Mouse (Mus musculus) hindbrain, embryonic 13.5 days (tissue): ENCODE results near the gene Foxf1. TPM values are rescaled to one million over a fixed set of nuclear protein-coding genes. Genes with fewer than 3 reads are reported as not detected.

ENCODE experiments used
- ATAC-seq: fragments of 200-750 bp; cut with Nextera tagmentation; 2 replicates; pipeline ENCODE4 v1.8.0; 2017; ENCODE audit warnings: moderate TSS enrichment; ENCODE audit not compliant: low FRiP score
- H3K27ac ChIP-seq: fragments of 300-500 bp; sonication (generic); 2 replicates; pipeline ENCODE4 v1.5.1; 2015; ENCODE audit warnings: inconsistent platforms, mild to moderate bottlenecking, moderate library complexity
- H3K27me3 ChIP-seq: fragments of 300-500 bp; sonication (generic); 2 replicates; pipeline ENCODE4 v1.6.1; 2015; ENCODE audit warnings: mild to moderate bottlenecking, inconsistent platforms
- H3K36me3 ChIP-seq: fragments of 300-500 bp; sonication (generic); 2 replicates; pipeline ENCODE4 v1.6.1; 2015; ENCODE audit warnings: mild to moderate bottlenecking, inconsistent platforms
- H3K4me1 ChIP-seq: fragments of 300-500 bp; sonication (generic); replicated peaks from 2 replicates; pipeline ENCODE4 v1.6.1; 2015; ENCODE audit warnings: inconsistent platforms
- H3K4me2 ChIP-seq: fragments of 300-500 bp; sonication (generic); 2 replicates; pipeline ENCODE4 v1.6.1; 2015; ENCODE audit warnings: inconsistent platforms, mild to moderate bottlenecking, moderate library complexity
- H3K4me3 ChIP-seq: fragments of 300-500 bp; sonication (generic); 2 replicates; pipeline ENCODE4 v1.5.1; 2015; ENCODE audit warnings: mild to moderate bottlenecking, inconsistent platforms
- H3K9ac ChIP-seq: fragments of 300-500 bp; sonication (generic); 2 replicates; pipeline ENCODE4 v1.6.1; 2015; ENCODE audit warnings: mild to moderate bottlenecking, inconsistent platforms
- H3K9me3 ChIP-seq: fragments of 300-500 bp; sonication (generic); 2 replicates; pipeline ENCODE4 v1.6.1; 2016; ENCODE audit warnings: inconsistent platforms
- WGBS: fragments of 180-500 bp; shearing (Covaris S2); methylation state at CpG from one replicate; pipeline ENCODE4 v1.1.7; 2015; 5-methylcytosine and 5-hydroxymethylcytosine counted together
- polyA plus RNA-seq: library from polyadenylated mRNA; unstranded; fragments of >200 nt; fragmentation: Nextera tagmentation; extraction: Ambion mirVana; gene quantifications from 2 replicates; pipeline ENCODE4 v1.2.1, GENCODE M21; 2015

The Foxf1 gene
- polyA plus RNA-seq, 1 experiment from 2014 or later, result 0.96 TPM

GRCm38 (mm10) chr8:121119635-121120455 lies 35.7 kb downstream of the Foxf1 start:
- no peak overlapping the region for H3K27ac ChIP-seq
- no peaks in the 10 kb centered on the region for H3K36me3 ChIP-seq
- 3% methylated on average over 12 of the region's 12 CpGs for WGBS
- ATAC-seq, result no peak
- 0 out of 2 replicates have a peak overlapping the region, but pooled peaks have one; percentile 8 for H3K9ac ChIP-seq
- peaks cover 100% of the 10 kb centered on the region for H3K27me3 ChIP-seq
- H3K4me2 ChIP-seq, result no peak overlapping the region
- H3K4me1 ChIP-seq, result peaks cover 20% of the 10 kb centered on the region
- H3K9me3 ChIP-seq, result peaks cover 10% of the 10 kb centered on the region; the same call in 1 of the 2 replicates
- peak overlapping the region; percentile 11; the same call in 1 of the 2 replicates for H3K4me3 ChIP-seq

GRCm38 (mm10) chr8:121120456-121121419 lies 36.6 kb downstream of the Foxf1 start:
- Histone ChIP-seq H3K4me1 (peaks cover 27% of the 10 kb centered on the region), H3K9ac (no peak overlapping the region), H3K9me3 (peaks cover 10% of the 10 kb centered on the region; the same call in 1 of the 2 replicates), H3K27ac (no peak overlapping the region), H3K4me2 (peak overlapping the region; percentile 6; the same call in 1 of the 2 replicates), H3K27me3 (peaks cover 100% of the 10 kb centered on the region), H3K36me3 (no peaks in the 10 kb centered on the region), H3K4me3 (peak overlapping the region; percentile 11; the same call in 1 of the 2 replicates)
- ATAC-seq, result no peak
- 5% methylated on average over 17 of the region's 17 CpGs for WGBS

GRCm38 (mm10) chr8:121121704-121122103 lies 37.5 kb downstream of the Foxf1 start:
- Histone ChIP-seq H3K4me2 (no peak overlapping the region), H3K4me3 (no peak overlapping the region), H3K9me3 (peaks cover 7% of the 10 kb centered on the region; the same call in 1 of the 2 replicates), H3K4me1 (peaks cover 23% of the 10 kb centered on the region), H3K27me3 (peaks cover 100% of the 10 kb centered on the region), H3K9ac (no peak overlapping the region), H3K27ac (no peak overlapping the region), H3K36me3 (no peaks in the 10 kb centered on the region)
- 12% methylated on average over 8 of the region's 8 CpGs for WGBS
- ATAC-seq, result no peak

- WGBS, result 4% methylated on average over 7 of the region's 7 CpGs
- peaks cover 100% of the 10 kb centered on the region for H3K27me3 ChIP-seq
- H3K9me3 ChIP-seq, result peaks cover 3% of the 10 kb centered on the region; the same call in 1 of the 2 replicates
- peaks cover 18% of the 10 kb centered on the region for H3K4me1 ChIP-seq
- ATAC-seq, result no peak
- no peak overlapping the region for H3K4me2 ChIP-seq
- no peak overlapping the region for H3K9ac ChIP-seq
- H3K36me3 ChIP-seq, result no peaks in the 10 kb centered on the region
- H3K27ac ChIP-seq, result no peak overlapping the region
- no peak overlapping the region for H3K4me3 ChIP-seq
Observed at GRCm38 (mm10) chr8:121122368-121122767, 38.2 kb downstream of the Foxf1 start.

- Histone ChIP-seq H3K9me3 (peaks cover 3% of the 10 kb centered on the region; the same call in 1 of the 2 replicates), H3K4me2 (no peak overlapping the region), H3K4me3 (no peak overlapping the region), H3K9ac (no peak overlapping the region), H3K27me3 (peaks cover 100% of the 10 kb centered on the region), H3K36me3 (no peaks in the 10 kb centered on the region), H3K27ac (no peak overlapping the region), H3K4me1 (peaks cover 18% of the 10 kb centered on the region)
- 24% methylated on average over 2 of the region's 2 CpGs for WGBS
- no peak for ATAC-seq
Observed at GRCm38 (mm10) chr8:121123113-121123512, 38.9 kb downstream of the Foxf1 start.

- Histone ChIP-seq H3K27ac (no peak overlapping the region), H3K9me3 (peaks cover 3% of the 10 kb centered on the region; the same call in 1 of the 2 replicates), H3K4me3 (no peak overlapping the region), H3K9ac (no peak overlapping the region), H3K4me1 (peaks cover 30% of the 10 kb centered on the region), H3K36me3 (no peaks in the 10 kb centered on the region), H3K4me2 (peak overlapping the region; percentile 40; the same call in 1 of the 2 replicates), H3K27me3 (peaks cover 100% of the 10 kb centered on the region)
- peak; percentile 34; the same call in 1 of the 2 replicates for ATAC-seq
- WGBS, result 2% methylated on average over 17 of the region's 17 CpGs
Observed at GRCm38 (mm10) chr8:121124547-121125239, 40.5 kb downstream of the Foxf1 start.

GRCm38 (mm10) chr8:121125311-121125876 lies 41.2 kb downstream of the Foxf1 start:
- H3K27ac ChIP-seq, result no peak overlapping the region
- peak; percentile 65 for ATAC-seq

GRCm38 (mm10) chr8:121126191-121126590 lies 42.0 kb downstream of the Foxf1 start:
- H3K4me3 ChIP-seq, result no peak overlapping the region; the same call in 1 of the 2 replicates
- 3% methylated on average over 6 of the region's 6 CpGs for WGBS
- peaks cover 100% of the 10 kb centered on the region for H3K27me3 ChIP-seq
- H3K4me2 ChIP-seq, result no peak overlapping the region
- peaks cover 3% of the 10 kb centered on the region; the same call in 1 of the 2 replicates for H3K9me3 ChIP-seq
- H3K9ac ChIP-seq, result no peak overlapping the region
- H3K27ac ChIP-seq, result no peak overlapping the region
- H3K4me1 ChIP-seq, result peaks cover 30% of the 10 kb centered on the region
- no peaks in the 10 kb centered on the region for H3K36me3 ChIP-seq
- ATAC-seq, result no peak

More at GRCm38 (mm10) chr8:121125311-121125876, 41.2 kb downstream of the Foxf1 start:
- peak overlapping the region; percentile 15 for H3K4me3 ChIP-seq
- no peak overlapping the region for H3K9ac ChIP-seq
- H3K4me1 ChIP-seq, result peaks cover 30% of the 10 kb centered on the region
- no peaks in the 10 kb centered on the region for H3K36me3 ChIP-seq
- H3K9me3 ChIP-seq, result peaks cover 3% of the 10 kb centered on the region; the same call in 1 of the 2 replicates
- WGBS, result under 1% methylated on average over 36 of the region's 36 CpGs
- H3K27me3 ChIP-seq, result peaks cover 100% of the 10 kb centered on the region
- H3K4me2 ChIP-seq, result peak overlapping the region; percentile 40

- H3K27ac ChIP-seq, result no peak overlapping the region
- WGBS, result 3% methylated on average over 6 of the region's 6 CpGs
- no peak for ATAC-seq
Observed at GRCm38 (mm10) chr8:121126694-121127093, 42.5 kb downstream of the Foxf1 start.

GRCm38 (mm10) chr8:121127291-121127701 lies 43.1 kb downstream of the Foxf1 start:
- peaks cover 30% of the 10 kb centered on the region for H3K4me1 ChIP-seq
- no peak overlapping the region for H3K9ac ChIP-seq
- WGBS, result 2% methylated on average over 11 of the region's 11 CpGs
- no peak for ATAC-seq
- no peak overlapping the region for H3K27ac ChIP-seq
- peaks cover 3% of the 10 kb centered on the region; the same call in 1 of the 2 replicates for H3K9me3 ChIP-seq
- H3K36me3 ChIP-seq, result no peaks in the 10 kb centered on the region
- H3K4me3 ChIP-seq, result no peak overlapping the region
- H3K4me2 ChIP-seq, result no peak overlapping the region
- peaks cover 100% of the 10 kb centered on the region for H3K27me3 ChIP-seq

More at GRCm38 (mm10) chr8:121126694-121127093, 42.5 kb downstream of the Foxf1 start:
- H3K9ac ChIP-seq, result no peak overlapping the region
- H3K4me3 ChIP-seq, result no peak overlapping the region
- H3K4me1 ChIP-seq, result peaks cover 30% of the 10 kb centered on the region
- H3K36me3 ChIP-seq, result no peaks in the 10 kb centered on the region
- H3K4me2 ChIP-seq, result no peak overlapping the region
- peaks cover 3% of the 10 kb centered on the region; the same call in 1 of the 2 replicates for H3K9me3 ChIP-seq
- H3K27me3 ChIP-seq, result peaks cover 100% of the 10 kb centered on the region
